Mouse (Mus musculus) heart, embryonic 14.5 days (tissue): Measurements from ENCODE around the gene Uvrag. TPM values are rescaled to one million over a fixed set of nuclear protein-coding genes. Genes with fewer than 3 reads are reported as not detected.

Source experiments
- ATAC-seq: fragments of 200-750 bp; cut with Nextera tagmentation; 2 replicates; pipeline ENCODE4 v1.8.0; 2017; ENCODE audit warnings: low read depth, moderate TSS enrichment; ENCODE audit not compliant: insufficient number of reproducible peaks, insufficient read depth, low FRiP score
- H3K27ac ChIP-seq, 2 experiments: fragments of 200-500 bp in 1 of 2; fragments of 300-500 bp in 1 of 2; sonication (generic) in 1 of 2; replicated peaks in 1 of 2; 2 replicates each; pipeline ENCODE4 v1.5.1; 2012 to 2014; ENCODE audit warnings: low read depth in 2 of 2, low read length in 2 of 2, control low read depth in 1 of 2, mild to moderate bottlenecking in 1 of 2, mixed read lengths in 1 of 2; ENCODE audit not compliant: control insufficient read depth in 1 of 2, insufficient read depth in 1 of 2
- H3K27me3 ChIP-seq: fragments of 300-500 bp; sonication (generic); 2 replicates; pipeline ENCODE4 v1.6.1; 2014; ENCODE audit warnings: mild to moderate bottlenecking, low read length, control low read depth; ENCODE audit not compliant: control insufficient read depth, insufficient read depth
- H3K36me3 ChIP-seq: fragments of 300-500 bp; sonication (generic); 2 replicates; pipeline ENCODE4 v1.6.1; 2014; ENCODE audit warnings: mild to moderate bottlenecking, control low read depth, low read length, mixed read lengths; ENCODE audit not compliant: control insufficient read depth, insufficient read depth
- H3K4me1 ChIP-seq, 2 experiments: fragments of 200-500 bp in 1 of 2; fragments of 300-500 bp in 1 of 2; sonication (generic) in 1 of 2; 2 replicates each; pipeline ENCODE4 v1.6.1; 2012 to 2014; ENCODE audit warnings: low read length in 2 of 2, control low read depth in 1 of 2, mixed read lengths in 1 of 2; ENCODE audit not compliant: control insufficient read depth in 2 of 2, insufficient read depth in 2 of 2
- H3K4me2 ChIP-seq: fragments of 300-500 bp; sonication (generic); 2 replicates; pipeline ENCODE4 v1.6.1; 2014; ENCODE audit warnings: mild to moderate bottlenecking, low read length
- H3K4me3 ChIP-seq, 2 experiments: fragments of 200-500 bp in 1 of 2; fragments of 300-500 bp in 1 of 2; sonication (generic) in 1 of 2; 2 replicates each; pipeline ENCODE4 v1.5.1; 2012 to 2014; ENCODE audit warnings: low read length in 2 of 2, mild to moderate bottlenecking in 2 of 2, control low read depth in 1 of 2, low read depth in 1 of 2, moderate library complexity in 1 of 2; ENCODE audit not compliant: control insufficient read depth in 1 of 2, insufficient read depth in 1 of 2
- H3K9ac ChIP-seq: fragments of 300-500 bp; sonication (generic); 2 replicates; pipeline ENCODE4 v1.6.1; 2014; ENCODE audit warnings: mild to moderate bottlenecking, low read length
- H3K9me3 ChIP-seq: fragments of 300-500 bp; sonication (generic); 2 replicates; pipeline ENCODE4 v1.6.1; 2016; ENCODE audit warnings: low read length, control low read depth; ENCODE audit not compliant: control insufficient read depth
- WGBS: fragments of 180-500 bp; shearing (Covaris S2); extraction: QIAGEN DNeasy Blood & Tissue Kit; methylation state at CpG from one replicate; pipeline ENCODE4 v1.1.7; 2014; 5-methylcytosine and 5-hydroxymethylcytosine counted together
- polyA plus RNA-seq: library from polyadenylated mRNA; unstranded; fragments of >200 nt; fragmentation: Nextera tagmentation; extraction: Ambion mirVana; gene quantifications from 2 replicates; pipeline ENCODE4 v1.2.1, GENCODE M21; 2014

The Uvrag gene
- polyA plus RNA-seq, 1 experiment from 2014 or later = 18.9 TPM

- no peak for ATAC-seq
- 65% methylated on average over 6 of the region's 6 CpGs for WGBS
- H3K27ac ChIP-seq = no peak overlapping the region
- no peak overlapping the region for H3K4me3 ChIP-seq
- H3K4me2 ChIP-seq = no peak overlapping the region
- no peak overlapping the region for H3K9ac ChIP-seq
- no peaks in the 10 kb centered on the region for H3K9me3 ChIP-seq
- H3K36me3 ChIP-seq = no peaks in the 10 kb centered on the region
- H3K27me3 ChIP-seq = no peaks in the 10 kb centered on the region
- H3K4me1 ChIP-seq = peaks cover 8 to 21% of the 10 kb centered on the region in 2 experiments
Observed at GRCm38 (mm10) chr7:99045525-99045924, 95.4 kb downstream of the Uvrag start.

GRCm38 (mm10) chr7:99043923-99044322 lies 97.0 kb downstream of the Uvrag start:
- no peak overlapping the region for H3K4me3 ChIP-seq
- H3K36me3 ChIP-seq = no peaks in the 10 kb centered on the region
- no peak for ATAC-seq
- no peaks in the 10 kb centered on the region for H3K27me3 ChIP-seq
- 0 out of 2 replicates have a peak overlapping the region, but pooled peaks have one; percentile 14 for H3K4me2 ChIP-seq
- H3K9ac ChIP-seq = no peak overlapping the region
- 16% methylated on average over 7 of the region's 7 CpGs for WGBS
- peaks cover 8 to 21% of the 10 kb centered on the region in 2 experiments for H3K4me1 ChIP-seq
- H3K9me3 ChIP-seq = no peaks in the 10 kb centered on the region
- 0 out of 4 replicates have a peak overlapping the region, but pooled peaks of 1 of the 2 experiments have one; percentile 10 for H3K27ac ChIP-seq

- Histone ChIP-seq H3K9ac (no peak overlapping the region), H3K4me3 (no peak overlapping the region), H3K9me3 (no peaks in the 10 kb centered on the region), H3K4me1 (peaks cover 8 to 21% of the 10 kb centered on the region in 2 experiments), H3K4me2 (no peak overlapping the region), H3K27ac (0 out of 4 replicates have a peak overlapping the region, but pooled peaks of 1 of the 2 experiments have one; percentile 31), H3K36me3 (no peaks in the 10 kb centered on the region), H3K27me3 (no peaks in the 10 kb centered on the region)
- no peak for ATAC-seq
- WGBS = 83% methylated on average over 3 of the region's 3 CpGs
Observed at GRCm38 (mm10) chr7:99043322-99043721, 97.6 kb downstream of the Uvrag start.

- Histone ChIP-seq H3K36me3 (no peaks in the 10 kb centered on the region), H3K4me1 (peaks cover 8 to 21% of the 10 kb centered on the region in 2 experiments), H3K4me2 (no peak overlapping the region), H3K4me3 (no peak overlapping the region), H3K27me3 (no peaks in the 10 kb centered on the region), H3K27ac (no peak overlapping the region), H3K9me3 (no peaks in the 10 kb centered on the region), H3K9ac (no peak overlapping the region)
- ATAC-seq = no peak
- 84% methylated on average over 9 of the region's 9 CpGs for WGBS
Observed at GRCm38 (mm10) chr7:99041818-99042217, 99.1 kb downstream of the Uvrag start.

- no peak overlapping the region for H3K9ac ChIP-seq
- H3K27me3 ChIP-seq = no peaks in the 10 kb centered on the region
- H3K4me1 ChIP-seq = peaks cover 6 to 12% of the 10 kb centered on the region in 2 experiments
- 87% methylated on average over 8 of the region's 8 CpGs for WGBS
- no peak overlapping the region for H3K4me3 ChIP-seq
- no peak overlapping the region for H3K4me2 ChIP-seq
- no peaks in the 10 kb centered on the region for H3K9me3 ChIP-seq
- ATAC-seq = no peak
- no peaks in the 10 kb centered on the region for H3K36me3 ChIP-seq
- no peak overlapping the region for H3K27ac ChIP-seq
Observed at GRCm38 (mm10) chr7:99039912-99040311, 101.0 kb downstream of the Uvrag start.

- no peak overlapping the region for H3K27ac ChIP-seq
- H3K4me2 ChIP-seq = no peak overlapping the region
- WGBS = 84% methylated on average over 8 of the region's 8 CpGs
- ATAC-seq = no peak
- H3K36me3 ChIP-seq = no peaks in the 10 kb centered on the region
- no peaks in the 10 kb centered on the region for H3K9me3 ChIP-seq
- H3K27me3 ChIP-seq = no peaks in the 10 kb centered on the region
- no peak overlapping the region for H3K9ac ChIP-seq
- no peak overlapping the region for H3K4me3 ChIP-seq
- peaks cover 0 to 3% of the 10 kb centered on the region in 2 experiments; a peak in 1 of 4 replicates for H3K4me1 ChIP-seq
Observed at GRCm38 (mm10) chr7:99036284-99036683, 104.7 kb downstream of the Uvrag start.

GRCm38 (mm10) chr7:99034909-99035308 lies 106.0 kb downstream of the Uvrag start:
- Histone ChIP-seq H3K36me3 (no peaks in the 10 kb centered on the region), H3K4me3 (no peak overlapping the region), H3K9ac (no peak overlapping the region), H3K4me1 (peaks cover 0 to 3% of the 10 kb centered on the region in 2 experiments; a peak in 1 of 4 replicates), H3K4me2 (no peak overlapping the region), H3K27ac (no peak overlapping the region), H3K27me3 (no peaks in the 10 kb centered on the region), H3K9me3 (no peaks in the 10 kb centered on the region)
- ATAC-seq = no peak
- WGBS = 83% methylated on average over 2 of the region's 2 CpGs

- no peak overlapping the region for H3K9ac ChIP-seq
- H3K36me3 ChIP-seq = no peaks in the 10 kb centered on the region
- no peaks in the 10 kb centered on the region for H3K27me3 ChIP-seq
- ATAC-seq = no peak
- H3K4me1 ChIP-seq = peaks cover 0 to 3% of the 10 kb centered on the region in 2 experiments; a peak in 1 of 4 replicates
- no peak overlapping the region for H3K4me2 ChIP-seq
- H3K4me3 ChIP-seq = no peak overlapping the region
- no peak overlapping the region for H3K27ac ChIP-seq
- H3K9me3 ChIP-seq = no peaks in the 10 kb centered on the region
- 93% methylated on average over 5 of the region's 5 CpGs for WGBS
Observed at GRCm38 (mm10) chr7:99033838-99034237, 107.1 kb downstream of the Uvrag start.
